Mouse (Mus musculus) midbrain, embryonic 10.5 days (tissue): ENCODE measurements around the gene Lipt2. TPM values are rescaled to one million over a fixed set of nuclear protein-coding genes. Genes with fewer than 3 reads are reported as not detected.
A peak's percentile ranks its signal among the peaks of the same experiment; 100 is the strongest.

Experiments used
- DNase-seq: peaks from one replicate; pipeline ENCODE4 v3.0.0-alpha.2; 2017; ENCODE audit warnings: low spot score
- H3K27ac ChIP-seq: fragments of 300-500 bp; sonication (generic); replicated peaks from 2 replicates; pipeline ENCODE4 v1.5.1; 2016; ENCODE audit warnings: mild to moderate bottlenecking
- H3K27me3 ChIP-seq: fragments of 300-500 bp; sonication (generic); 2 replicates; pipeline ENCODE4 v1.6.1; 2016; ENCODE audit warnings: low read depth, mild to moderate bottlenecking; ENCODE audit not compliant: poor library complexity, severe bottlenecking
- H3K36me3 ChIP-seq: fragments of 300-500 bp; sonication (generic); 2 replicates; pipeline ENCODE4 v1.6.1; 2016; ENCODE audit warnings: mild to moderate bottlenecking, moderate library complexity
- H3K4me1 ChIP-seq: fragments of 300-500 bp; sonication (generic); 2 replicates; pipeline ENCODE4 v1.6.1; 2016
- H3K4me3 ChIP-seq: fragments of 300-500 bp; sonication (generic); 2 replicates; pipeline ENCODE4 v1.5.1; 2016; ENCODE audit warnings: mild to moderate bottlenecking, moderate library complexity
- H3K9me3 ChIP-seq: fragments of 300-500 bp; sonication (generic); replicated peaks from 2 replicates; pipeline ENCODE4 v1.6.1; 2016; ENCODE audit warnings: mild to moderate bottlenecking
- WGBS: fragments of 180-500 bp; shearing (Covaris S2); methylation state at CpG from one replicate; pipeline ENCODE4 v1.1.7; 2016; 5-methylcytosine and 5-hydroxymethylcytosine counted together
- polyA plus RNA-seq: library from polyadenylated mRNA; unstranded; fragments of >200 nt; fragmentation: Nextera tagmentation; extraction: Ambion mirVana; gene quantifications from 2 replicates; pipeline ENCODE4 v1.2.1, GENCODE M21; 2016

Lipt2 gene
- polyA plus RNA-seq, 1 experiment from 2014 or later = 23.4 TPM

GRCm38 (mm10) chr7:100178016-100178890 lies 19.2 kb downstream of the Lipt2 start:
- WGBS = 8% methylated on average over 30 of the region's 30 CpGs
- peaks cover 63% of the 10 kb centered on the region for H3K27me3 ChIP-seq

DNA sequence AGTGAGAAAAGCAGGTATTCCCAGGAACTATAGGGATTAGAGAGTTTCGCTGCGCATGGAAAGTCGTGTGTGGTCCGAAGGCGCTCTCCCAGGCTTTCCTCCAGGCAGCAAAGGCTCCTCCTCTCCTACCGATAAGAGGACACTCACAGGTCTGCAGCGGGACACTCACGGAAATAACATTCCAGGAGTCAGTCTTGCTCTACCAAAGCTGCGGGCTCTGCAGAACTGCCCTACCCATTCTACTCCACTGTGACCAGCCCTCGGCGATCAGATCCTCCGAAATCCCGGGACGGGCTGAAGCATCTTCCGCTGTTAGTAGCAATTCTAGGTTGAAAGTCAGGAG lies 19.8 kb downstream of the Lipt2 start:
- H3K4me1 ChIP-seq = peaks cover 13% of the 10 kb centered on the region
- peak overlapping the region; percentile 54 for H3K4me3 ChIP-seq
- H3K9me3 ChIP-seq = no peaks in the 10 kb centered on the region
- H3K36me3 ChIP-seq = no peaks in the 10 kb centered on the region
- DNase-seq = peak; percentile 42
- 1% methylated on average over 15 of the region's 15 CpGs for WGBS
- H3K27me3 ChIP-seq = peaks cover 63% of the 10 kb centered on the region
- H3K27ac ChIP-seq = peak overlapping the region; percentile 38; the same call in 1 of the 2 replicates

More at GRCm38 (mm10) chr7:100178016-100178890, 19.2 kb downstream of the Lipt2 start:
- peak; percentile 46 for DNase-seq
- H3K4me3 ChIP-seq = peak overlapping the region; percentile 54
- no peaks in the 10 kb centered on the region for H3K9me3 ChIP-seq
- H3K4me1 ChIP-seq = peaks cover 13% of the 10 kb centered on the region
- no peaks in the 10 kb centered on the region for H3K36me3 ChIP-seq
- peak overlapping the region; percentile 38; the same call in 1 of the 2 replicates for H3K27ac ChIP-seq

DNA sequence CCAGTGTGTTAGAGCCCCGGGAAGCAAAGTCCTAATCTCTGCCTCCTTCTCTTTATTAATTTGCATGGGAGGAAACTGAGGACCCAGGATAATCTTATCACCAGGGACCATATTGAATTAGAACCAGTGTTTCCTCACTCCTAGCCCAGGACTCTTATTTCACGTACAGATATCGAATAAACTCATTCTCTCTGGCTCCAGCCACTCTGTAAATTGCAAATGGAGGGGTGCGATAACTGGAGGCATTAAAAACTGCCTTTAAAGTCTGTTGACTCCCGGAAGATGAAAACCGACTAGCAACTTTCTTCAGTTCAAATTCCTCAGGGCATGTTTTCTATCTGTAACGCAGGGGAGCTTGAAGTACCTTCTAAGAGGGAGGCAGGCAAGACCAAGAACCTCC lies 20.3 kb downstream of the Lipt2 start:
- peaks cover 63% of the 10 kb centered on the region for H3K27me3 ChIP-seq
- peak overlapping the region; percentile 54 for H3K4me3 ChIP-seq
- no peaks in the 10 kb centered on the region for H3K36me3 ChIP-seq
- no peak for DNase-seq
- no peak overlapping the region for H3K27ac ChIP-seq
- H3K4me1 ChIP-seq = peaks cover 13% of the 10 kb centered on the region
- H3K9me3 ChIP-seq = no peaks in the 10 kb centered on the region
- 70% methylated on average over 7 of the region's 7 CpGs for WGBS

DNA sequence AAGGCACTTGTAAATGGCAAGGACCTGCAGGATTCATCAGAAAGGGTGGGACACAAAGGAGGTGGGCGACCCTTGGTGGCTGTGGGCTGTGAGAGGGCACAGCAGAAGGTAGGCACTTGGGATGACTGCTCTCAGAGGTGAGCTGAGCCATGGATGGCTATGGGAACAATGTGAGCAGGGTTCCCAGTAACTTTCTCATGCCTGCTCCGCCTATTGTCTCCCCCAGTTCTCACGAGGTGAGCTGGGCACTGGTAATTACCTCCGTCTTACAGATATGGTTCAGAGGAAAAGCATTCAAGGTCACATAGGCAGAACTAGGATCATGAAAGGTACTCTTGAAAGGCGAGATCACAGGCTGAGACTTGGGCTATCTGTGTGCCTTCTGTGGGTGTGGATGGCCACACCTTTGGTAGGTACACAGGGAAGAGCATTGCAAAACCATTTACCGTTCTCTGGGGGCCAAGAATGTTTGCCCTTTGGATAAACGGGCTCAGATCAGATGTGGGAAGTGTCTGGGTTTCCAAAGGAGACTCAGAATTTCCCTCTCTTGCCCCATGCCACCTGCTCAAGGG lies 20.8 kb downstream of the Lipt2 start:
- Histone ChIP-seq H3K27ac (no peak overlapping the region), H3K4me1 (peaks cover 13% of the 10 kb centered on the region), H3K4me3 (no peak overlapping the region), H3K36me3 (no peaks in the 10 kb centered on the region), H3K27me3 (peaks cover 63% of the 10 kb centered on the region), H3K9me3 (no peaks in the 10 kb centered on the region)
- DNase-seq = no peak
- WGBS = 78% methylated on average over 7 of the region's 7 CpGs

GRCm38 (mm10) chr7:100181176-100181575 lies 22.1 kb downstream of the Lipt2 start:
- H3K9me3 ChIP-seq = no peaks in the 10 kb centered on the region
- H3K4me3 ChIP-seq = no peak overlapping the region
- H3K27me3 ChIP-seq = peaks cover 55% of the 10 kb centered on the region
- no peaks in the 10 kb centered on the region for H3K36me3 ChIP-seq
- H3K4me1 ChIP-seq = peaks cover 13% of the 10 kb centered on the region
- no peak for DNase-seq
- WGBS = 86% methylated on average over 2 of the region's 2 CpGs
- H3K27ac ChIP-seq = no peak overlapping the region

GRCm38 (mm10) chr7:100181614-100182013 lies 22.5 kb downstream of the Lipt2 start:
- WGBS = 77% methylated on average over 3 of the region's 3 CpGs
- H3K27ac ChIP-seq = no peak overlapping the region
- DNase-seq = no peak
- H3K4me3 ChIP-seq = no peak overlapping the region
- no peaks in the 10 kb centered on the region for H3K9me3 ChIP-seq
- peaks cover 13% of the 10 kb centered on the region for H3K4me1 ChIP-seq
- H3K27me3 ChIP-seq = peaks cover 51% of the 10 kb centered on the region
- H3K36me3 ChIP-seq = no peaks in the 10 kb centered on the region

- H3K27ac ChIP-seq = no peak overlapping the region
- DNase-seq = no peak
- WGBS = 76% methylated on average over 3 of the region's 3 CpGs
- no peaks in the 10 kb centered on the region for H3K9me3 ChIP-seq
- H3K27me3 ChIP-seq = peaks cover 43% of the 10 kb centered on the region
- H3K4me1 ChIP-seq = peaks cover 13% of the 10 kb centered on the region
- H3K4me3 ChIP-seq = no peak overlapping the region
- no peaks in the 10 kb centered on the region for H3K36me3 ChIP-seq
These were observed 23.3 kb downstream of the Lipt2 start for GRCm38 (mm10) chr7:100182388-100182787.

- H3K4me3 ChIP-seq = no peak overlapping the region
- no peaks in the 10 kb centered on the region for H3K36me3 ChIP-seq
- 29% methylated on average over 7 of the region's 7 CpGs for WGBS
- H3K4me1 ChIP-seq = no peaks in the 10 kb centered on the region
- H3K27me3 ChIP-seq = no peaks in the 10 kb centered on the region
- H3K27ac ChIP-seq = no peak overlapping the region
- no peaks in the 10 kb centered on the region for H3K9me3 ChIP-seq
- peak; percentile 47 for DNase-seq
These were observed 28.5 kb downstream of the Lipt2 start for GRCm38 (mm10) chr7:100187601-100188000.

DNA sequence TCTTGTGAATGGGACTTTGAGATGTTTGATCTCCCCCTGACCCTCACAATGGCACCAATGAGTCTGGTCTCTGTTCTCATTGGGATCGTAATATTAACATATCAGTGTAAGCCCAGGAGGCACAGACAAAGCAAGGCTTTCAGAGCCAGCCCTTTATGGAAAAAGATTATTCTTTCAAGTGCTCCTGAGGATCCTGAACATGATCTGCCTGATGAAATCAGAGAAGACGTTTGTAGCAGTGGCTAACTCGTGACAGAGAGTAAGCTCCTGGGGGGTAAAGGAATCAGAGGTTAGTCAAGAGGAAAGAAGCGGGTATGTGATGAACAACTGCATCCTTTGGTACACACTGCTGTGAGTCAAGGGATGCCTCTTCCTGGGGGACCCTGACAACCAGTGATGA lies 31.1 kb downstream of the Lipt2 start:
- H3K27ac ChIP-seq = no peak overlapping the region
- no peaks in the 10 kb centered on the region for H3K27me3 ChIP-seq
- H3K4me1 ChIP-seq = no peaks in the 10 kb centered on the region
- no peaks in the 10 kb centered on the region for H3K9me3 ChIP-seq
- WGBS = 55% methylated on average over 4 of the region's 4 CpGs
- DNase-seq = no peak
- H3K4me3 ChIP-seq = no peak overlapping the region
- no peaks in the 10 kb centered on the region for H3K36me3 ChIP-seq

- no peaks in the 10 kb centered on the region for H3K9me3 ChIP-seq
- no peaks in the 10 kb centered on the region for H3K36me3 ChIP-seq
- no peak overlapping the region for H3K27ac ChIP-seq
- no peaks in the 10 kb centered on the region for H3K27me3 ChIP-seq
- peak; percentile 36 for DNase-seq
- WGBS = 5% methylated on average over 4 of the region's 4 CpGs
- no peak overlapping the region for H3K4me3 ChIP-seq
- no peaks in the 10 kb centered on the region for H3K4me1 ChIP-seq
These were observed 31.7 kb downstream of the Lipt2 start for GRCm38 (mm10) chr7:100190778-100191177.

DNA sequence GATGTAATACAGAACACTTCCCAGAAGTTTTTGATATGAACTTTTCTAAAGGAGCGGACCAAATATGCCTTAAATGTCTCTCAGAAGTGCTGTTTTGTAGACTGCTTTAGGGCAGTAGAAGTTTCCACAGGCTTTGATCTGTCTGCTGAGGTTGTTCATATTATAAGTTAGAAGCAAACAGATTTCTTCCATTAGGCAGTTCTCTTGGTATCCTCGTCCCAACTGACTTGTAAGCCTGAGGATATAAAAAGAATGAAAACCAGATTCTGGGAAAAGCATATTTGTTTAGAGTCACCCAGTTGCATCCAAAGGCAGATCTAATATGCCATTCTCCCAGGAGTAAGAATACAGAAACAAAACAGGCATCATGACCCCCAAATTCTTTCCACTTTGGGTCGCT lies 42.1 kb downstream of the Lipt2 start:
- Histone ChIP-seq H3K4me1 (no peaks in the 10 kb centered on the region), H3K27me3 (no peaks in the 10 kb centered on the region), H3K4me3 (no peak overlapping the region), H3K9me3 (no peaks in the 10 kb centered on the region), H3K27ac (no peak overlapping the region), H3K36me3 (no peaks in the 10 kb centered on the region)
- 89% methylated on average over 3 of the region's 3 CpGs for WGBS
- DNase-seq = no peak

- 75% methylated on average over 3 of the region's 3 CpGs for WGBS
- H3K9me3 ChIP-seq = no peaks in the 10 kb centered on the region
- H3K4me3 ChIP-seq = no peak overlapping the region
- H3K27ac ChIP-seq = no peak overlapping the region
- no peak for DNase-seq
- H3K27me3 ChIP-seq = no peaks in the 10 kb centered on the region
- no peaks in the 10 kb centered on the region for H3K36me3 ChIP-seq
- no peaks in the 10 kb centered on the region for H3K4me1 ChIP-seq
These were observed 44.5 kb downstream of the Lipt2 start for GRCm38 (mm10) chr7:100203616-100204015.

DNA sequence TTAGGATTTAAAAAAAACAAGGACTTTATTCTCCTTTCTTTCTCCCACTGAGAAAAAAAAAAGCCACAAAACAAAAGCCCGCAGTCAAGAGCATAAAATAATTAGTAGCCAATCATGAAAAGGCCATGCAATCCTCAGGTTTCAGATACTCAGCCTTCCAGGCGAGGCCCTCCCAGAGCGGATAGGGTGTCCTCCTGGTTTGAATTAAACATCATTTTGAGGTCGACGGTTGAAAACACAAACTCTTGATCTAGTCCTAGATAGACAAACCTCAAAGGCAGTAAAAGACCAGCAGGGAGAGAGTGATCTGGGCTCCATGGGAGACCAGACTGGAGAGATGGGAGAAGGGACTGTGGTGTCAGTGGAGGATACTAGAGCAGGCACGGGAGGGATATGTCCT lies 45.8 kb downstream of the Lipt2 start:
- Histone ChIP-seq H3K4me3 (no peak overlapping the region), H3K36me3 (no peaks in the 10 kb centered on the region), H3K9me3 (no peaks in the 10 kb centered on the region), H3K27ac (no peak overlapping the region), H3K4me1 (no peaks in the 10 kb centered on the region), H3K27me3 (no peaks in the 10 kb centered on the region)
- no peak for DNase-seq
- WGBS = 85% methylated on average over 6 of the region's 6 CpGs
